Mouse (Mus musculus): ENCODE measurements around the gene Fam180a. TPM values are rescaled to one million over a fixed set of nuclear protein-coding genes. Genes with fewer than 3 reads are reported as not detected.

Fam180a gene
- total RNA-seq (2017), result not detected in 2 replicates

- ATAC-seq (ENCODE audit: extremely low read depth, insufficient number of reproducible peaks, low FRiP score, poor library complexity, severe bottlenecking), result no peak
Measured at GRCm38 (mm10) chr6:35326111-35326515, at the start of gene Fam180a. TSS of gene Fam180a (minus strand) at chr6:35326141.

- ATAC-seq (ENCODE audit: extremely low read depth, insufficient number of reproducible peaks, low FRiP score, poor library complexity, severe bottlenecking), result no peak
Measured at GRCm38 (mm10) chr6:35374052-35374451, 48.1 kb upstream of the Fam180a start.

- ATAC-seq (ENCODE audit: extremely low read depth, insufficient number of reproducible peaks, low FRiP score, poor library complexity, severe bottlenecking), result no peak
Measured at GRCm38 (mm10) chr6:35370356-35370755, 44.4 kb upstream of the Fam180a start.

- peak; percentile 27; the same call in 1 of the 2 replicates for ATAC-seq (ENCODE audit: extremely low read depth, insufficient number of reproducible peaks, low FRiP score, poor library complexity, severe bottlenecking)
Measured at GRCm38 (mm10) chr6:35369578-35370282, 43.8 kb upstream of the Fam180a start.

- no peak for ATAC-seq (ENCODE audit: extremely low read depth, insufficient number of reproducible peaks, low FRiP score, poor library complexity, severe bottlenecking)
Measured at GRCm38 (mm10) chr6:35362596-35362995, 36.7 kb upstream of the Fam180a start.

- ATAC-seq (ENCODE audit: extremely low read depth, insufficient number of reproducible peaks, low FRiP score, poor library complexity, severe bottlenecking), result no peak
Measured at GRCm38 (mm10) chr6:35355320-35355719, 29.4 kb upstream of the Fam180a start.

- ATAC-seq (ENCODE audit: extremely low read depth, insufficient number of reproducible peaks, low FRiP score, poor library complexity, severe bottlenecking), result no peak
Measured at GRCm38 (mm10) chr6:35354622-35354998, 28.7 kb upstream of the Fam180a start.

- ATAC-seq (ENCODE audit: extremely low read depth, insufficient number of reproducible peaks, low FRiP score, poor library complexity, severe bottlenecking), result no peak
Measured at GRCm38 (mm10) chr6:35353846-35354621, 28.1 kb upstream of the Fam180a start.

GRCm38 (mm10) chr6:35353416-35353815 is 27.5 kb upstream of the Fam180a start:
- ATAC-seq (ENCODE audit: extremely low read depth, insufficient number of reproducible peaks, low FRiP score, poor library complexity, severe bottlenecking), result no peak

GRCm38 (mm10) chr6:35352867-35353266 is 26.9 kb upstream of the Fam180a start:
- ATAC-seq (ENCODE audit: extremely low read depth, insufficient number of reproducible peaks, low FRiP score, poor library complexity, severe bottlenecking), result no peak

GRCm38 (mm10) chr6:35351826-35352225 is 25.9 kb upstream of the Fam180a start:
- ATAC-seq (ENCODE audit: extremely low read depth, insufficient number of reproducible peaks, low FRiP score, poor library complexity, severe bottlenecking), result no peak

- ATAC-seq (ENCODE audit: extremely low read depth, insufficient number of reproducible peaks, low FRiP score, poor library complexity, severe bottlenecking), result no peak
Measured at GRCm38 (mm10) chr6:35349784-35350183, 23.8 kb upstream of the Fam180a start.

GRCm38 (mm10) chr6:35338640-35339039 is 12.7 kb upstream of the Fam180a start:
- no peak for ATAC-seq (ENCODE audit: extremely low read depth, insufficient number of reproducible peaks, low FRiP score, poor library complexity, severe bottlenecking)

GRCm38 (mm10) chr6:35337836-35338235 is 11.9 kb upstream of the Fam180a start:
- ATAC-seq (ENCODE audit: extremely low read depth, insufficient number of reproducible peaks, low FRiP score, poor library complexity, severe bottlenecking), result no peak

- no peak for ATAC-seq (ENCODE audit: extremely low read depth, insufficient number of reproducible peaks, low FRiP score, poor library complexity, severe bottlenecking)
Measured at GRCm38 (mm10) chr6:35335452-35335851, 9.5 kb upstream of the Fam180a start.

GRCm38 (mm10) chr6:35334278-35334677 is 8.3 kb upstream of the Fam180a start:
- no peak for ATAC-seq (ENCODE audit: extremely low read depth, insufficient number of reproducible peaks, low FRiP score, poor library complexity, severe bottlenecking)

- no peak for ATAC-seq (ENCODE audit: extremely low read depth, insufficient number of reproducible peaks, low FRiP score, poor library complexity, severe bottlenecking)
Measured at GRCm38 (mm10) chr6:35333632-35334031, 7.7 kb upstream of the Fam180a start.

GRCm38 (mm10) chr6:35330834-35331233 is 4.9 kb upstream of the Fam180a start:
- no peak for ATAC-seq (ENCODE audit: extremely low read depth, insufficient number of reproducible peaks, low FRiP score, poor library complexity, severe bottlenecking)

- ATAC-seq (ENCODE audit: extremely low read depth, insufficient number of reproducible peaks, low FRiP score, poor library complexity, severe bottlenecking), result no peak
Measured at GRCm38 (mm10) chr6:35329956-35330355, 4.0 kb upstream of the Fam180a start.

GRCm38 (mm10) chr6:35324306-35324705 is 1.6 kb downstream of the Fam180a start:
- ATAC-seq (ENCODE audit: extremely low read depth, insufficient number of reproducible peaks, low FRiP score, poor library complexity, severe bottlenecking), result no peak

All from neutrophil, adult 5-6 weeks (primary cell).